Mouse (Mus musculus): ENCODE measurements around the gene Apom.
"Not testable (repeated sequence)": the region's sequence is repeated elsewhere in the genome, so short reads cannot be mapped to it uniquely, and the experiment has no call there.

The Apom gene

GRCm38 (mm10) chr17:35127017-35127416 is 4.8 kb downstream of the Apom start:
- DNase-seq (ENCODE audit: low spot score) = no peak

DNA sequence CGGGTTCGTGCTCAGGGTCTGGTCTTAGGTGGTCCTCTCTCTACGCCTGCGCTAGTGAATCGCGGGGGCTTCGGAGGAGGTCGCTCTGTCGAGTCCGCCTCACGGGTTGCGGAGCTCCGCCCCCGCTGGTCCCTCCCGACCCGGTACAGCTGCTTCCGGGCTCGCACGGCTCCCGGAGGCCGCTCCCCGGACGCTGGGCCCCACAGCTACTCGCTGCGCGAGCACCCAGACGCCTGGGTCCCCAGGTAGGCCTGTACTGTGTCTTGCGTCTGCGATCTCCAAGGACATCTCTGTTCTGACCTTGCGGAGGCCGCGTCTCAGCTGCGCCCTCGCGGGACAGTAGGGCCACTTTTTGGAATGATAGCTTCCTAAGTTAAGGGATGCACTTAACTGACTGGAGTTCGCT is 5.6 kb downstream of the Apom start, which contains the start of gene D17H6S53E:
TSS of gene D17H6S53E (plus strand) at position 168 of the 406 bp plus-strand sequence.
- no peak for DNase-seq (ENCODE audit: low spot score)

- DNase-seq (ENCODE audit: low spot score) = no peak
Observed at GRCm38 (mm10) chr17:35125578-35125977, 6.3 kb downstream of the Apom start.

DNA sequence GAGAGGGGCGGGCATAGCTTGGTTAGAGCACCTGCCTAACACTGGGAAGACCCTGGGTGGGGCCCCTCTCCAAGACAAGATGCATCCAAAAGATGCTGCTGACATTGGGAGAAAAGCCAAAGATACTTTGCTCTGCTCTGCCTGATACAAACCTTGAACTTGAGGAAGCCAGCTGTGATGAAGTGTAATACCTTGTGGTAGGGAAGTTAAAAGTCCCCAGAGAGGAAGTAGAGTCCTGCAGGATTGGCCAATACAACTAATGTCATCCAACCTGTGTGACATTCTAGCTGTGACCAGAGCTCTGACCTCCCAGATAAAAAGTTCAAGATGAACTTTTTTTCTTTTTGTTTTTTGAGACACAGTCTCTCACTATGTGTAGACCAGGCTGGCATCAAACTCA is 6.8 kb downstream of the Apom start:
- no peak for DNase-seq (ENCODE audit: low spot score)

DNA sequence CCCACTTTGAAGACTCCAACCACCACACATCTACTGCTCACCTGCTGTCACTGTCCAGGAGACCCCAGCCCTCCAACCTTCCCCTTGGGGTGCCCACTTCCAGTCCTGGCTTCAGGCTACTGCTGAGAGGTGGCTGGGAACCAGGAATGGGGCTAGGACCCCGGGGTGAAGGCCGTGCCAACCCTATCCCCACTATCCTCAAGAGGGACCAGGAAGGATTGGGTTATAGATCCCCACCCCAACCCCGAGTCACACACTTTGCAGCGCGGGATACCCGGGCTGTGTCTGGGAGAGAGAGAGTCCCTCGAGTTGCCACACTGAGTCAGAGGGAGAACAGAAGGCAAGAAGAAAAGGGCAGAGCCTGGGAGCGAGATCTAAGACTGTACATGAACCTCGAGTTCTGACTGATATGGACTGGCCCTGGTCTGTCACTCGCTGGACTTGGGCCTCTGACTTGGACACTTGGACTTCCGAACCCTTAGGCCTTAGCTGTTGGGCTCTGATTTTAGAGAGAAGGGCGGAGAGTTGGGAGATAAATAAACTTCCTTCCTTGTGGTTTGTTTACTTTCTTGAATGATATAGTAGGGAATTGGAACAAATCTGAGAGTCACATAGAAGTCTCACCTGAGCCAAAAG is 7.5 kb downstream of the Apom start:
- not testable (repeated sequence) for DNase-seq (ENCODE audit: low spot score)

DNA sequence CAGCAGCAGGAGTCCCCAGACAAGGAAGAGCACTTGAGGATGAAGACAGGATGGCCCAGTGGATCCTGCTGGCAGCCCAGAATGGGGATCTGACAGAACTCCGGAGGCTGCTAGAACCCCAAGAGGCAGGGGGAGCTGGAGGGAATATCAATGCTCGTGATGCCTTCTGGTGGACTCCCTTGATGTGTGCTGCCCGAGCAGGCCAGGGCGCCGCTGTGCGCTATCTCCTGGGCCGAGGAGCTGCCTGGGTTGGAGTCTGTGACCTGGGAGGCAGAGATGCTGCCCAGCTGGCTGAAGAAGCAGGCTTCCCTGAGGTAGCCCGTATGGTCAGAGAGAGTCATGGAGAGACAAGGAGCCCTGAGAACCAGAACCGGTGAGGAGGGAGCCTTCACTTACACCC is 8.6 kb downstream of the Apom start:
- DNase-seq (ENCODE audit: low spot score) = not testable (repeated sequence)

DNA sequence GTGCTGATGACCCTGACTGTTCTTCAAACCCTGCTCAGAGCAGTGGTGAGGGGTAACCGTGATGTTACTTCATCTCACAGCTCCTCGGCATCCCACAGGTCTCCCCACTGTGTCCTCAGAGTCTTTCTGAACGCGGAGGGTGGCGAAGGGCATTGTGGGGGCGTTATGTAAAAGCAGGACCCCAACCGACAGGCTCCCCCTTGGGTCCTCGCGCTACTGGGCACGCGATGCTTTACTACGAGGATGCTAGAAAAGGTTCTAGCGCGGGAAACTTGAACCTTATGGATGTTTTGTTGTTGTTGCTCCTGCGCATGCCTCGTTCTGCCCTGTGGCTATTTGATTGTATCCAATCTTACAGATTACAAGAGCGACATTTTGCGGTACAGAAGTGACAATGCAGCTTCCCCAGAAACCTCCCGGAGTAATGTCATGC is 10.0 kb downstream of the Apom start, which contains the start of gene Csnk2b:
TSS of gene Csnk2b (minus strand) at position 183 of the 433 bp plus-strand sequence.
- peak; percentile 44 for DNase-seq (ENCODE audit: low spot score)

DNA sequence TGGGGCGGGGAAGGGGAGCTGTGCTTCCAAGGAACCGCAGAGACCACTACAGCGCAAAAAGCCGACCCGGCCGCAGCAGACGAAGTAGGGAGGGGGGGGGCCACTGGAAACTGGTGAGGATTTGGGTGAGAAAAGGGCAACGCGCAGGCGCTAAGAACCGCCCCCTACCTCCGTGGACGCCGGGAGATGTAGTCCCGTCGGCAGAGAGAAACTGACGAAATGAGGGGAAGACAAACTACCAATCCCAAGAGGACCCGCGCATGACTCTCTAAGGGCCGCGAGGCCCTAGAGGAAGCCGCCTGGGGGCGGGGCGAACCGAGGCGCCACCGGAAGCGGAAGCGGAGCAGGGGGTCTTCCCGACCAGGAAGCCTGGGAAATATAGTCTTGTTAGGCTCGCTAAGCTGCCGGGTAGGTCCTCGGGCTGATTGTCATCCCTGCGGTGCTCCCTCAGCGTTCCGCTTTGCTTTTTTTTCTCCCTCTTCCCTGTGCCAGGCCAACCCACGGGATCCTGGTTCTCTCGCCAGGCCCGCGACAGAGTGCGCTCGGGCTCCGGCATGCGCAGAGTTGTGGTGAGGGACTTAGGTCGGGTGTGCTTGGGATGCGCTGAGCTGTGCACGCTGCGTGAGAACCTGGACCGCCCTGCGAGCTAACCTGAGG is 10.6 kb downstream of the Apom start, which contains the start of gene Gpank1:
TSS of gene Gpank1 (plus strand) at position 313 of the 657 bp plus-strand sequence.
- DNase-seq (ENCODE audit: low spot score) = peak; percentile 89

- DNase-seq (ENCODE audit: low spot score) = no peak
Observed at GRCm38 (mm10) chr17:35120745-35121142, 11.1 kb downstream of the Apom start.

GRCm38 (mm10) chr17:35115046-35116019 is 16.5 kb downstream of the Apom start, which contains the start of gene Ly6g5b:
Gene Ly6g5b (minus strand): TSS chr17:35115428.
- DNase-seq (ENCODE audit: low spot score) = no peak

DNA sequence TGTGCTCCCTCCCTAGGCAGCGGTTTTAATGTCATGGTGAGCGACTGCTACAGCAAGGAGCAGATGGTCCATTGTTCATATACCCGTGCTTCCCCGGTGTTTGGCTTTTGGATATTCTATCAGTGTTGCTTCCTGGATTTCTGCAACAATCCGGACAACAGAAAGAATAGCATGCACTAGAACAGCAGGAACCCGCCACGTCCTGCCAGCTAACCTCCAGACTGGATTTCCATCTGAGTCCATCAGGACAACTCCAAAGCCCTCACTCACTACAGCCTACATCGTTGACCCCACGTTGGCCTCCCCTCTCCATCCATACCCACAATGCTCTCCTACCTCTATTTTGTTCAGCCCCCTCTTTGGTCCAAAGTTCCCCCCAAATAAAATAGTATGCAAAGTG is 20.1 kb downstream of the Apom start:
- DNase-seq (ENCODE audit: low spot score) = no peak

DNA sequence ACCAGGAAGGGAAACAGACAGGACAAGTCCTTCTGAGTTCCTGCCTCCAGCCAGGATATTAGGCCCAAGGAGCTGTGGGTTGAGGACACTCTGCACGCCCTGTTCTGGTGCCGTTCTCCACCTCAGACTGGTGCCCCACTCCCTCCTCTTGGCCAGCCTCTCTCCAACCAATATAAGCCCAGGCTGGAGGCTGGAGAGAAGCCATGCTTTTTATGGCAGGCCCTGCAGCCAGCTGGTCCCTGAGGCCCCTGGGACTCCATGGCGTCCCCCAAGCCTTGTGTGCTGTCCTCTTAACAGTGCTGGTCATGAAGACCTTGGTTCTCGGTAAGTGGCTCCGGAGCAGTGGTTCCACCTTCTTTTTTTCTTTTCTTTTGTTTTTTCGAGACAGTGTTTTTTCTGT is 23.8 kb downstream of the Apom start, which contains the start of gene Ly6g5c:
TSS of gene Ly6g5c (plus strand) at position 183 of the 400 bp plus-strand sequence.
- no peak for DNase-seq (ENCODE audit: low spot score)

- no peak for DNase-seq (ENCODE audit: low spot score)
Observed at GRCm38 (mm10) chr17:35106522-35106921, 25.3 kb downstream of the Apom start.

GRCm38 (mm10) chr17:35105740-35106389 is 26.0 kb downstream of the Apom start:
- no peak for DNase-seq (ENCODE audit: low spot score)

- DNase-seq (ENCODE audit: low spot score) = no peak
Observed at GRCm38 (mm10) chr17:35104754-35105153, 27.1 kb downstream of the Apom start.

GRCm38 (mm10) chr17:35104079-35104478 is 27.8 kb downstream of the Apom start:
- no peak for DNase-seq (ENCODE audit: low spot score)

- no peak for DNase-seq (ENCODE audit: low spot score)
Observed at GRCm38 (mm10) chr17:35103221-35103690, 28.6 kb downstream of the Apom start.

- no peak for DNase-seq (ENCODE audit: low spot score)
Observed at GRCm38 (mm10) chr17:35102299-35102698, 29.6 kb downstream of the Apom start.

DNA sequence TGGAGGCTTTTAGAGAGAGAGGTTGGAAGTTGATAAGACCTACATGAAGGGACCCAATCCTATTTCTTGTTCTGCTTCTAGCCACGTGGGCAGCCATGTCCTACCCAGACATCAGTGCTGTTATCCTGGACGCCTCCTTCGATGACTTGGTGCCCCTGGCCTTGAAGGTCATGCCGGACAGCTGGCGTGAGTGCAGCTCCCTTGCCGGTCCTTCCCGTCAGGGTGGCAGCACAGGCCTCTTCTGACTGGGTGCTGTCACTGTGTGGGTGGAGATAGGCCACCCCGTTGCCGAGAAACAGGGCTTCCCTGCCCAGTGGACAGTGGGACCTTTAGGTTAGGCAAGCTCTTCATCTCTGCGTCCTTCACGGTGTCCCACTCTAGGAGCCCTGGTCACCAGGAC is 30.7 kb downstream of the Apom start:
- DNase-seq (ENCODE audit: low spot score) = no peak

DNA sequence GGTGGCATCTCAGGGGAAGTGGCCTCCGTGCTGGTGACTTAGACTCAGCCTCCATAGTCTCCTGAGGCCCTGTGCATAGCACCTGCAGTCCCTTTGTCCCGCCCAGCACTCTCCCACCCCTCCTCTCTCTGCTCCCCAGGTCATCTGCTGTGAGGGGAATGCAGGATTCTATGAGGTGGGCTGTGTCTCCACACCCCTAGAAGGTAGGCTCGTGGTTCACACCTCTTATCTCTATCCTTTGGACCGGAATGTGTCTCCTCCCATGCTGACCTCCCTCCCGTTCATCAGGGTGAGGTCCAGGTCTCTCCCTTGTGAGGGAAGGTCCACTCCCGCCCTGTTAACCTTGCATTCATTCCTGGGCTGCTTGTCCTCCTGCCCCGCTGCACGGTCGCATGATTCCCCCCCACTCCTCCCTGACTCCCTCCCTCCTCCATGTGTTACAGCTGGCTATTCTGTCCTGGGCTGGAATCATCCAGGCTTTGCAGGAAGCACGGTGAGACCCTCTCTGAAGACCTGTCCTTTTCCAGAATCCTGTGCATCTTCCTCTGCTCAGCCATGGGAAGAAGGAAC is 31.6 kb downstream of the Apom start:
- DNase-seq (ENCODE audit: low spot score) = no peak

- no peak for DNase-seq (ENCODE audit: low spot score)
Observed at GRCm38 (mm10) chr17:35097164-35097655, 34.6 kb downstream of the Apom start.

All from layer of hippocampus, adult 9-10 months (tissue).